Mouse (Mus musculus) 416B (cell line): ENCODE measurements at regions not wholly inside any gene's neighbourhood (a gene's known extent, or its start where the extent isn't known, plus 50 kb on each side); places are given as distances from the start of the nearest gene placed in this dataset.

ENCODE experiments used
- DNase-seq: peaks from one replicate; pipeline ENCODE4 v3.0.0; 2011; ENCODE audit warnings: low read depth

DNA sequence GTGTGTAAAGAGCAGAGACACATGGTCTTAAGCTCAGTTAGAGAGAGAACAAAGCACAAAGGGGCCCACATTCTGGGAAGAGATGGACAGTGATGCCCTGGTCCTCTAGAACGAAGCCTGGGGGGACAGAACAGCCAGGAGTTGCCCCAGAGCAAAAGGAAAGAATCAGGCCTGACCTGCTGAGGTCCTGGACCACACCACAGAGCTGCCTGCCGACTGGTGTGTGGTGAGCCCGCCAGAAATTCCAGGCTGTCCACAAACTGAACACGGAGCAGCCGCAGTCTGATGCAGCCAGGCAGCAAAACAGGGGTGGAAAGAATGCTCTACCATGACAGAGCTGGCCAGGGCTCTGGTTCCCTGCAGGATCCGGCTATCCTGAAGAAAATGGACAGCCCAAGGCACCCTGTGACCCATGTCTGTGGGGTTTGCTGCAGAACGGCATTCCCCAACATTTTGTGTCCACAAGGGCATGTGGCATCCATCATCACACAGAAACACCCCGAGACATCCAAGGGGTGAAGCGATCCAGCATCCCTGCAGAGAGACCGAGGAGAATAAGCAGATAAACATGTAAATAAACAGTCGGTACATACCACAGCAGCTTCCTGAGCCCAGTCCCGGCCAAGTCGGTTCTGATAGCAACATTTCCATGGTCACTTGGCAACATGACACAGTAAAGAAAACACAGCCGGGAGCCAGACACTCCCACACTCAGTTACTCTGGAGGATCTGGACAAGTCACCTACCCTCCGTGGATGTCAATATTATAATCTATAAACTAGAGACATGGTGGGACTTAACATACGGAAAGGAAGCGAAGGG, 65.3 kb upstream of the Pomp start:
- no peak for DNase-seq

DNA sequence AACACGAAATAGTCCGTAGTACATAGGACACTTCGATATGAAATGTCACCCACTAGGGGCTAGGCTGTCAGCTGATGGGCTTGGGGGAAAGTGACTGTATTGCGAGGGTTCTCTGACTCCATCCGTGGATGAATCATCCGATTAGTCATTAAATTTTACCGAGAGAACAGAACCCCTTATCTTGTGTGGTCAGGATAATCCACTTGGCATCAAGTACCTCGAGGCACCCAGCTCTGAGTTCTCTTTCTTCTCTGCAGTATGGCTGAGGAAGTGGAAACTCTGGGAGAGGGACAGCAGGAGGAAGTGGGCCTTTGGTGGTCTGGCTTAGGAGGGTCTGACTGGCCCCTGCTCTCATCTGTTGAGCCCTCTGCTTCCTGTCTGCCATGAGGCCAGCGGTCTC, 67.2 kb upstream of the Pomp start:
- DNase-seq: peak; percentile 89

DNA sequence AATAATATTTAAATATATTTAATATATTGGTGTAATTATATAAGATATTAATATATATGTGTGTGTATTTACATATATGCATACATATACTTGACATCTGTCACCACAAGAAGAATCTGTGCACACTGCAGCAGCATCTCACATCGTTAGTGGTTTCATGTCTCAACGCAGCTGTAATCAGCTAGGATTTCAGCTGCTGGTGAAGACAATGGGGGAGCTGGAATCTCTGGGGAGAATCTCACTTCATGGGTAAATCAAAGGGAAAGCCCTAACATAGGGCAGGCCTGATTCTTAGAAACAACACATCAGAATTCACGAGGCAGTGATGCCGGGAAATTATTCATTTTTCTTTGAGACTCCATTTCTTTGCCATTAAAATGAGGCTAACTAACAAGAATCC, 66.8 kb upstream of the Flt1 start:
- no peak for DNase-seq

DNA sequence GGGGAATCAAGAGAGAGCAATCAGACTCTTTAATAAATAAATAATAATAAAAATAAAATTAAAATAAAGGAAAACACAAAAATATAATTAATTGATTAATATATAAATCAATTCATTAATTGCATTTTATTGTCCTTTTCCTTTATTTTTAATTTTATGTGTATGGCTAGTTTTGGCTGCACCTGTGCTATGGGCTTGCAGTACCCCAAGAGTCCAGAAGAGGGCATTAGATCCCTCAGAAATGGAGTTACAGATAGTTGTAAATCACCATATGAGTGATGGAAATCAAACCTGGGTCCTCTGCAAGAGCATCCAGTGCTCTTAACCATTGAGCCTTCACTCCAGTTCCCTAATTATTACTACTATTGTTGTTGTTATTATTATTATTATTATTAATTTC, 65.3 kb upstream of the Flt1 start:
- DNase-seq: no peak

DNA sequence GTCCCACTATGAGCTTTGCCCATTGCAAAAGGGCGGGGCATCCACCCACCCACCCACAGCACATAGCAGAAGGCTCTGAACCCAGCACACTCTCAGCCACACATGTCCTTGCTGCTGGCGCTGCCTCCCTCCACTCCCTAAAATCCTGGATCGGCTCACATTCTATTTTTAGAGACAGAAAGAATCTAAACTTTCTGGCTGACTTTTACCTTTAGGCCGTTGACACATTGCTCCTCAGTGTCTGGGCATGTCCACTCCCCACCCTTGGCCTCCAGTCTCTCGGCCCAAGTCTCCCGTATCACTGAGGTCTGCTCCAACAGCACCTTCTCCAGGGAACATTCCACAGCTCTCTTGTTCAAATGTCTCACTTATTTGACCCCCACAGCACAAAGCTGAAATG, 62.7 kb upstream of the Flt1 start:
- DNase-seq: no peak

DNA sequence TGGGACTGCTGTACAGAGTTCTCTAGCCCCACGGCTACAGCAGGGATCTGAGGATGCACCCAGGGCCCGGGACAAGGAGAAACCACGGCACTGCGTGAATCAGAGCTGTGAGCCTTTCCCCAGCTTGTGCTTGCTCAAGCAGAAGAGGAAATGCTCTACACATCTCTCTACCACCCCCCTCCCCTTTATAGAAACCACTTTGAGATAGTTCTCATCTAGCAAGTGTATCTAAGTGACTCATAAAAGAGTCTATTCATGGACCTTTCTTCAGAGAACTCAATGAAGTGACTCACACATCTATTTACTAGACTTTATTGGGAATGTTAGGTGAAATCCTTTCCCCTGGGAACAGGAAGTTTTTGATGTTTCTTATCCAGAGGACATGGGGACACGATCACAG, 61.0 kb upstream of the Flt1 start:
- peak; percentile 53 for DNase-seq

DNA sequence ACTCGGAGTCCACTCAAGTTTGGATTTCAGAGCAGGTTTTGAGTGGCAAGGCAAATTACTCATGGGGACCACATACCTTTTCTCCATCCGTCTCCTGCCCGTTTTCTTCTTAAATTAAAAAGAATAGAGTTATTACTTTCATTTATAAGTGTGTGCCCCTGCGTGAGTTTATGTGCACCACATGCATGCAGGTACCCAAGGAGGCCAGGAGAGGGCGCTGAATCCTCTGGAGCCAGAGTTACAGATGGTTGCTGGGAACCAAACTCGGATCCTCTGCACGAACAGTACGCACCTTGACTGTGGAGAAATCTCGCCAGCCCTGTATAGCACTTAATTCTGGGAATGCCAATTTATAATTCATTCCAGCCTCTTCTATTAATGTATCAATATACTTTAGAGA, 58.3 kb upstream of the Flt1 start:
- DNase-seq: no peak

DNA sequence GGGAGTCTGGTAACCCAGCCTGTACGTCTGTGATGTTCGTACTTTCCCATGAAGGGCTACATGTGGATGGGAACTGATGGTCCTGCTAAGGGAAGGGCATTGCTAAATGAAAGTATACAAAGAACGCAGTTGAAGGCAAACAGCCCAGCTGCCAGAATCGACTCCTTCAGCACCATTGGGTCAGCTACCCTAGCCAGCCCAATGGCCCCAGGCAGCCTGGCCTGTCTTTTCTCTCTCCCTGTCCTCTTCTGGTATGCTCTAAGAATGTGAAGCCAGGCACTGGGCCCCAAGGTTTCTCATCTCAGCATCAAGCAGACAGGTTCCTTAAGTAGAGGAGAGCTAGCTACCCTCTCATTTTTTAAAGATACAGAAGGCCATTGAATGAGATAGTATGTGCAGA, 57.7 kb upstream of the Flt1 start:
- DNase-seq: no peak

DNA sequence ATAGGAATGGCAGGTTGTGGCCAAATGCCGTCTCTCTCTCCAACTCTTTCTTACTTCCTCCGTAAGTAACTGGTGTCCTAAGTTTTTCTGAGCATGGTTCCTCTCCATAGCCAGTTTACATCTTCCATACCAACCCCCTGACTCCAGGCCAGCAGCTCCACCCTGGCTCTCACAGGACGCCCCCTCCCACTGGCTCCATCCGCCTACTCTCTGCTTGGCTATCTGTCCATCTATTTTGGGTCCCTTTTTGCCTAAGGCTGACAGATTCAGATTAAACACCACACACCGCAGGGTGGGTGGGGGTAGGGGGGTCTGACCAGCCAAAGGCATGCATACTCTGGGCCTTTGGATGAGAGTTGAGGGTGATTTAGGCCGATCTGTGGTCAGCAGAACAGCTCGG, 57.0 kb upstream of the Flt1 start:
- DNase-seq: no peak

DNA sequence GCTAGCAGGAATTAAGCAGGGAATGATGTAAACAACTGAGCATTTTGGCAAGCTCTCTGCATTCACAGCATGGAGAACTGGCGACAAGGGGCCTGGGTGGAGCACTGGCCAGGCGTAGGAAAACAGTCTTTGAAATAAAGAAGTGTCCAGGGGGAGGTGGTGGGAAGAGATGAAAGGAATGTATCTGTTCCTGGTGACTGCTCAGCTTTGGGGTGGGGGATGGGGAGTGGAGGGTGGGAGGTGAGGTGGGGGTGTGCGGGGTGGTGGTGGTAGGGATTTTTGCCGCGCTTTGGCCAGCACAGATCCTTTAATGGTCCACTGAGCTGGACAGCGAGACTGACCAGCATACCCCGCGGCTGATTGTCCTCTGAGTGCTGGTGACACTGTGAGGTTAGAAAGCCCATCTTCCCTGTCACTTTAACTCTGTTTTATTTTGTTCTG, 56.5 kb upstream of the Flt1 start:
- DNase-seq: no peak

DNA sequence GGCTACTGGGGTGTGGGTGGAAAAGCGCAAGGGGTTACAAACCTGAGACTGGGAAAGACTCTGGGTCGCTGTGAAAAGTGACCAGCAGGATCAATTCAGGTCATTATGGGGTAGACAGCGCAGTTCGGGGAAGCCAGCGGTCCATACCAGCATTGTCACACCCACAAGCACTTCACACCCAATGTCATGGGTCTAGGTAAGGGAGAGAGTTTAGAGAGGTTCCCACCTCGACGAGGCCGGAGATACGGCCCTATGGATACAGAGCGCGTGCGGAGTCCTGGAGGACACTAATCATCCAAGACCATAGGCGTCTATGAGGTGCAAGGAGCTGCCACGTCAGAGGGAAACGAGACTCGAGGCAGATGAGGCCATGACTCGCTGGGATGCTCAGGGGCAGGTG, 55.4 kb upstream of the Flt1 start:
- no peak for DNase-seq

DNA sequence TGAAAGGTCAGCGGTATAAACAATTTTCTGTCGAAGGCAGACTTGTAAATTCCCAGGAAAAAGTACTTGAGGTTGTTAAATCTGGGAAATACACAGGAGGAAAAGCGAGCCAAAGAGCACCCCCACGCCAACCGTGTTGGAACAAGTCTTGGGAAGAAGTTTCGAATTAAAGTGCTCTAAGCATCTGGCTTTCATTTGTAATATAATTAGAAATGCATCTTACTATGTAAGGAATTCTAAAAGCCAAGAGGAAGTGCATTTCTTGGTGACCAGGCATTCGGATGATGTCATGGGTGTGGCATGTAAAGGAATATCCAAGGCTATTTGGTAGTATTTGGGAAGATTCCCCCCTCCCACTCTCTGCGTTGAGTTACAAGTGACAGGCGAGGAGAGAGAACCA, 52.7 kb upstream of the Flt1 start:
- DNase-seq: no peak
